Mouse (Mus musculus) stomach, embryonic 15.5 days (tissue): ENCODE measurements around the gene Rbms3. TPM values are rescaled to one million over a fixed set of nuclear protein-coding genes. Genes with fewer than 3 reads are reported as not detected.

Experiments used
- ATAC-seq: fragments of 200-750 bp; cut with Nextera tagmentation; 2 replicates; pipeline ENCODE4 v1.8.0; 2017; ENCODE audit warnings: low read depth, moderate number of reproducible peaks, moderate TSS enrichment; ENCODE audit not compliant: insufficient read depth, low FRiP score
- H3K27ac ChIP-seq: fragments of 300-500 bp; sonication (generic); 2 replicates; pipeline ENCODE4 v1.5.1; 2015; ENCODE audit warnings: mild to moderate bottlenecking, inconsistent platforms
- H3K27me3 ChIP-seq: fragments of 300-500 bp; sonication (generic); replicated peaks from 2 replicates; pipeline ENCODE4 v1.6.1; 2015; ENCODE audit warnings: inconsistent platforms
- H3K36me3 ChIP-seq: fragments of 300-500 bp; sonication (generic); 2 replicates; pipeline ENCODE4 v1.6.1; 2015; ENCODE audit warnings: inconsistent platforms
- H3K4me1 ChIP-seq: fragments of 300-500 bp; sonication (generic); 2 replicates; pipeline ENCODE4 v1.6.1; 2015; ENCODE audit warnings: inconsistent platforms
- H3K4me2 ChIP-seq: fragments of 300-500 bp; sonication (generic); 2 replicates; pipeline ENCODE4 v1.6.1; 2015; ENCODE audit warnings: mild to moderate bottlenecking, inconsistent platforms
- H3K4me3 ChIP-seq: fragments of 300-500 bp; sonication (generic); replicated peaks from 2 replicates; pipeline ENCODE4 v1.5.1; 2015; ENCODE audit warnings: inconsistent platforms
- H3K9ac ChIP-seq: fragments of 300-500 bp; sonication (generic); 2 replicates; pipeline ENCODE4 v1.6.1; 2015; ENCODE audit warnings: inconsistent platforms
- H3K9me3 ChIP-seq: fragments of 300-500 bp; sonication (generic); 2 replicates; pipeline ENCODE4 v1.6.1; 2016; ENCODE audit warnings: inconsistent platforms
- WGBS: fragments of 180-500 bp; shearing (Covaris S2); methylation state at CpG from one replicate; pipeline ENCODE4 v1.1.7; 2015; 5-methylcytosine and 5-hydroxymethylcytosine counted together
- polyA plus RNA-seq: library from polyadenylated mRNA; unstranded; fragments of >200 nt; fragmentation: Nextera tagmentation; extraction: Ambion mirVana; gene quantifications from 2 replicates; pipeline ENCODE4 v1.2.1, GENCODE M21; 2015

The Rbms3 gene
- polyA plus RNA-seq, 1 experiment from 2014 or later: 64.3 TPM

GRCm38 (mm10) chr9:116899403-116899802, 730.3 kb downstream of the Rbms3 start:
- no peak overlapping the region for H3K4me2 ChIP-seq
- H3K27ac ChIP-seq: no peak overlapping the region
- H3K4me1 ChIP-seq: 0 out of 2 replicates have a peak, but pooled peaks cover 4% of the 10 kb centered on the region
- no peaks in the 10 kb centered on the region for H3K36me3 ChIP-seq
- no peaks in the 10 kb centered on the region for H3K27me3 ChIP-seq
- no peak overlapping the region for H3K4me3 ChIP-seq
- no peak overlapping the region for H3K9ac ChIP-seq
- ATAC-seq: no peak
- no peaks in the 10 kb centered on the region for H3K9me3 ChIP-seq
- WGBS: 46% methylated on average over 15 of the region's 15 CpGs

GRCm38 (mm10) chr9:116886973-116887680, 742.6 kb downstream of the Rbms3 start:
- no peaks in the 10 kb centered on the region for H3K36me3 ChIP-seq
- H3K9ac ChIP-seq: no peak overlapping the region
- no peak overlapping the region for H3K27ac ChIP-seq
- H3K9me3 ChIP-seq: no peaks in the 10 kb centered on the region
- no peaks in the 10 kb centered on the region for H3K27me3 ChIP-seq
- 81% methylated on average over 9 of the region's 9 CpGs for WGBS
- H3K4me3 ChIP-seq: no peak overlapping the region
- no peaks in the 10 kb centered on the region for H3K4me1 ChIP-seq
- no peak overlapping the region for H3K4me2 ChIP-seq
- ATAC-seq: no peak

- no peak for ATAC-seq
- H3K27ac ChIP-seq: no peak overlapping the region
Measured at GRCm38 (mm10) chr9:116885617-116886016, 744.1 kb downstream of the Rbms3 start.

GRCm38 (mm10) chr9:116880503-116880902, 749.2 kb downstream of the Rbms3 start:
- WGBS: 78% methylated on average over 4 of the region's 4 CpGs
- Histone ChIP-seq H3K27me3 (no peaks in the 10 kb centered on the region), H3K27ac (no peak overlapping the region), H3K9me3 (no peaks in the 10 kb centered on the region), H3K4me2 (no peak overlapping the region), H3K36me3 (no peaks in the 10 kb centered on the region), H3K4me1 (peaks cover 3% of the 10 kb centered on the region; the same call in 1 of the 2 replicates), H3K4me3 (no peak overlapping the region), H3K9ac (no peak overlapping the region)
- ATAC-seq: no peak

More at GRCm38 (mm10) chr9:116885617-116886016, 744.1 kb downstream of the Rbms3 start:
- Histone ChIP-seq H3K4me2 (no peak overlapping the region), H3K27me3 (no peaks in the 10 kb centered on the region), H3K4me1 (no peaks in the 10 kb centered on the region), H3K9me3 (no peaks in the 10 kb centered on the region), H3K4me3 (no peak overlapping the region), H3K36me3 (no peaks in the 10 kb centered on the region), H3K9ac (no peak overlapping the region)
- WGBS: 23% methylated on average over 5 of the region's 5 CpGs

- Histone ChIP-seq H3K27ac (no peak overlapping the region), H3K36me3 (no peaks in the 10 kb centered on the region), H3K27me3 (no peaks in the 10 kb centered on the region), H3K9me3 (no peaks in the 10 kb centered on the region), H3K4me3 (no peak overlapping the region), H3K4me1 (peaks cover 3% of the 10 kb centered on the region; the same call in 1 of the 2 replicates), H3K9ac (no peak overlapping the region), H3K4me2 (no peak overlapping the region)
- no peak for ATAC-seq
- 82% methylated on average over 10 of the region's 10 CpGs for WGBS
Measured at GRCm38 (mm10) chr9:116879600-116880457, 749.9 kb downstream of the Rbms3 start.

- no peak overlapping the region for H3K4me2 ChIP-seq
- 53% methylated on average over 3 of the region's 3 CpGs for WGBS
- peaks cover 17% of the 10 kb centered on the region for H3K4me1 ChIP-seq
- no peak overlapping the region for H3K27ac ChIP-seq
- no peaks in the 10 kb centered on the region for H3K9me3 ChIP-seq
- H3K9ac ChIP-seq: no peak overlapping the region
- no peaks in the 10 kb centered on the region for H3K27me3 ChIP-seq
- no peak overlapping the region for H3K4me3 ChIP-seq
- no peak for ATAC-seq
- H3K36me3 ChIP-seq: no peaks in the 10 kb centered on the region
Measured at GRCm38 (mm10) chr9:116876786-116877185, 752.9 kb downstream of the Rbms3 start.

- Histone ChIP-seq H3K4me3 (no peak overlapping the region), H3K27ac (peak overlapping the region; percentile 63), H3K9me3 (no peaks in the 10 kb centered on the region), H3K27me3 (no peaks in the 10 kb centered on the region), H3K9ac (no peak overlapping the region), H3K4me1 (peaks cover 17% of the 10 kb centered on the region), H3K36me3 (no peaks in the 10 kb centered on the region), H3K4me2 (no peak overlapping the region)
- 0 out of 2 replicates have a peak, but pooled peaks have one; percentile 36 for ATAC-seq
- whole genome bisulfite sequencing: 19% methylated on average over 2 of the region's 2 CpGs
Measured at GRCm38 (mm10) chr9:116873976-116874320, 755.8 kb downstream of the Rbms3 start.

- H3K9me3 ChIP-seq: no peaks in the 10 kb centered on the region
- H3K27ac ChIP-seq: peak overlapping the region; percentile 63
- no peak overlapping the region for H3K4me3 ChIP-seq
- peaks cover 17% of the 10 kb centered on the region for H3K4me1 ChIP-seq
- H3K9ac ChIP-seq: no peak overlapping the region
- peak overlapping the region; percentile 27 for H3K4me2 ChIP-seq
- no peaks in the 10 kb centered on the region for H3K27me3 ChIP-seq
- ATAC-seq: peak; percentile 88
- no peaks in the 10 kb centered on the region for H3K36me3 ChIP-seq
- WGBS: 42% methylated on average over 30 of the region's 30 CpGs
Measured at GRCm38 (mm10) chr9:116873033-116873975, 756.4 kb downstream of the Rbms3 start.

- no peak overlapping the region for H3K27ac ChIP-seq
- no peak overlapping the region for H3K4me3 ChIP-seq
- ATAC-seq: no peak
- 68% methylated on average over 6 of the region's 6 CpGs for WGBS
- H3K9me3 ChIP-seq: no peaks in the 10 kb centered on the region
- no peak overlapping the region for H3K9ac ChIP-seq
- H3K4me1 ChIP-seq: peaks cover 17% of the 10 kb centered on the region
- H3K36me3 ChIP-seq: no peaks in the 10 kb centered on the region
- H3K4me2 ChIP-seq: no peak overlapping the region
- H3K27me3 ChIP-seq: no peaks in the 10 kb centered on the region
Measured at GRCm38 (mm10) chr9:116872346-116872745, 757.4 kb downstream of the Rbms3 start.

- 89% methylated on average over 5 of the region's 5 CpGs for WGBS
- no peaks in the 10 kb centered on the region for H3K36me3 ChIP-seq
- ATAC-seq: no peak
- H3K4me2 ChIP-seq: no peak overlapping the region
- H3K27ac ChIP-seq: no peak overlapping the region
- no peak overlapping the region for H3K4me3 ChIP-seq
- H3K27me3 ChIP-seq: no peaks in the 10 kb centered on the region
- H3K9ac ChIP-seq: no peak overlapping the region
- H3K4me1 ChIP-seq: peaks cover 17% of the 10 kb centered on the region
- H3K9me3 ChIP-seq: no peaks in the 10 kb centered on the region
Measured at GRCm38 (mm10) chr9:116871576-116871975, 758.1 kb downstream of the Rbms3 start.

- H3K9me3 ChIP-seq: no peaks in the 10 kb centered on the region
- H3K4me3 ChIP-seq: no peak overlapping the region
- no peaks in the 10 kb centered on the region for H3K27me3 ChIP-seq
- H3K4me1 ChIP-seq: no peaks in the 10 kb centered on the region
- H3K36me3 ChIP-seq: no peaks in the 10 kb centered on the region
- H3K27ac ChIP-seq: no peak overlapping the region
- no peak for ATAC-seq
- H3K4me2 ChIP-seq: no peak overlapping the region
- 89% methylated on average over 7 of the region's 7 CpGs for WGBS
- no peak overlapping the region for H3K9ac ChIP-seq
Measured at GRCm38 (mm10) chr9:116866060-116866459, 763.7 kb downstream of the Rbms3 start.
